Mouse (Mus musculus): ENCODE measurements around the gene Rapgef4. TPM values are rescaled to one million over a fixed set of nuclear protein-coding genes. Genes with fewer than 3 reads are reported as not detected.

The Rapgef4 gene
- total RNA-seq, 1 experiment: 3.4 TPM

DNA sequence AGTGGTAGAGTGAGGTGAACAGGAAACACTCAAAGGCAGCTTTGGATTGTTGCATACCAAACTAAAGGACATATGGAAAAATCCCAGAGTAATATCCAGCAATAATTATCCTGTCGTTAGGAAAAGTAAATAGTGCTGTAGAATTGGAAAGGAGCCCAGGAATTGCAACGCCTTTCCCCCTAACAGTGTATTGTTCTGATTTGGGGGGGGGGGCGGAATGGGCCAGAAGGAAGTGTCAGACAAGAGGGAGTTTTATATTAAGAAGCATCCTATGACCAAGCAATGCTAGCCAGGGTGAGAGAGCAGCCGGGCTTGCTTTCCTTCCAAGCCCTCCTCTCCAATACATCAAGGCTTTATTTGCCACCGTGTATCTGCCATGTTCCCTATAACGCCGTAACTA is 113.4 kb downstream of the Rapgef4 start:
- Histone ChIP-seq H3K4me1 (ENCODE audit: control insufficient read depth in 2 of 2, insufficient read depth in 2 of 2, low read length in 2 of 2, poor library complexity in 1 of 2) (no peaks in the 10 kb centered on the region), H3K9me3 (ENCODE audit: control insufficient read depth, insufficient read depth, low read depth, low read length) (no peaks in the 10 kb centered on the region), H3K27ac (ENCODE audit: insufficient read depth, low read depth, low read length, poor library complexity, severe bottlenecking) (no peak overlapping the region), H3K9ac (ENCODE audit: insufficient read depth, low read depth, low read length, poor library complexity, severe bottlenecking) (no peak overlapping the region), H3K4me3 (ENCODE audit: insufficient read depth in 1 of 2, low read depth in 1 of 2, low read length in 2 of 2, poor library complexity in 1 of 2, severe bottlenecking in 1 of 2) (no peak overlapping the region), H3K36me3 (ENCODE audit: control insufficient read depth, insufficient read depth, low read length, poor library complexity, severe bottlenecking) (no peaks in the 10 kb centered on the region)
- DNase-seq (ENCODE audit: low read depth, low spot score): no peak
- no peak for TF ChIP-seq ZNF384 (IDR thresholded peaks at IDR 0.05; ENCODE audit: low read depth, low read length)
- TF ChIP-seq ZC3H11A (IDR thresholded peaks at IDR 0.05; ENCODE audit: borderline replicate concordance, low read depth, low read length): no peak
- TF ChIP-seq MAFK (IDR thresholded peaks at IDR 0.05; ENCODE audit: insufficient read depth, low read depth, low read length): no peak
- TF ChIP-seq HCFC1 (IDR thresholded peaks at IDR 0.05; ENCODE audit: borderline replicate concordance, insufficient read depth, low read length): no peak
- TF ChIP-seq CHD2 (IDR thresholded peaks at IDR 0.05; ENCODE audit: low read depth, low read length): no peak
- in situ Hi-C loops (cut with MboI; ENCODE audit: low sequenced_read_pairs in 2 of 2, unreplicated experiment in 2 of 2): no loop called here

DNA sequence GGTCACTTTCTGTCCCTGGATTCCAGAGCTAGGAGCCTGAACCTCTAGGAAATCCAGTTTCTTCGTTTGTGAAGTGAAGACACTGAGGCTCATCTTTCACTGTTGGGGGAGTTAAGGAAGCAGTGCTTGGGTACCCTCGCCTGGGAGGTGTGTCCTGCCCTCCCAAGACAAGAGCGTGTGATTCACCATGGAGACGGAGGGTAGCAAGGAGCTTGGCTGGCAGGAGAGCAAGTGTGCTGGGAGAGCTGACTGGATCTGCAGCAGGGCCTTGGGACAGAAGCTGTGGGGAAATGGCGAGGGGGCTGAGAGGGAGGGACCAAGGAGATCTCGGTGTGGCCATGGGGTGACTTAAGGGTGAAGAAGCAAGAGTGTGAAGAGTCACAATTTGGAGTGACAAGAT is 114.0 kb downstream of the Rapgef4 start:
- Histone ChIP-seq H3K9ac (ENCODE audit: insufficient read depth, low read depth, low read length, poor library complexity, severe bottlenecking) (no peak overlapping the region), H3K4me1 (ENCODE audit: control insufficient read depth in 2 of 2, insufficient read depth in 2 of 2, low read length in 2 of 2, poor library complexity in 1 of 2) (no peaks in the 10 kb centered on the region), H3K27ac (ENCODE audit: insufficient read depth, low read depth, low read length, poor library complexity, severe bottlenecking) (no peak overlapping the region), H3K9me3 (ENCODE audit: control insufficient read depth, insufficient read depth, low read depth, low read length) (no peaks in the 10 kb centered on the region), H3K4me3 (ENCODE audit: insufficient read depth in 1 of 2, low read depth in 1 of 2, low read length in 2 of 2, poor library complexity in 1 of 2, severe bottlenecking in 1 of 2) (no peak overlapping the region), H3K36me3 (ENCODE audit: control insufficient read depth, insufficient read depth, low read length, poor library complexity, severe bottlenecking) (no peaks in the 10 kb centered on the region)
- in situ Hi-C loops (cut with MboI; ENCODE audit: low sequenced_read_pairs in 2 of 2, unreplicated experiment in 2 of 2): no loop called here
- no peak for DNase-seq (ENCODE audit: low read depth, low spot score)
- no peak for TF ChIP-seq CHD2 (IDR thresholded peaks at IDR 0.05; ENCODE audit: low read depth, low read length)
- TF ChIP-seq HCFC1 (IDR thresholded peaks at IDR 0.05; ENCODE audit: borderline replicate concordance, insufficient read depth, low read length): no peak
- no peak for TF ChIP-seq ZC3H11A (IDR thresholded peaks at IDR 0.05; ENCODE audit: borderline replicate concordance, low read depth, low read length)
- TF ChIP-seq ZNF384 (IDR thresholded peaks at IDR 0.05; ENCODE audit: low read depth, low read length): no peak
- TF ChIP-seq MAFK (IDR thresholded peaks at IDR 0.05; ENCODE audit: insufficient read depth, low read depth, low read length): no peak

DNA sequence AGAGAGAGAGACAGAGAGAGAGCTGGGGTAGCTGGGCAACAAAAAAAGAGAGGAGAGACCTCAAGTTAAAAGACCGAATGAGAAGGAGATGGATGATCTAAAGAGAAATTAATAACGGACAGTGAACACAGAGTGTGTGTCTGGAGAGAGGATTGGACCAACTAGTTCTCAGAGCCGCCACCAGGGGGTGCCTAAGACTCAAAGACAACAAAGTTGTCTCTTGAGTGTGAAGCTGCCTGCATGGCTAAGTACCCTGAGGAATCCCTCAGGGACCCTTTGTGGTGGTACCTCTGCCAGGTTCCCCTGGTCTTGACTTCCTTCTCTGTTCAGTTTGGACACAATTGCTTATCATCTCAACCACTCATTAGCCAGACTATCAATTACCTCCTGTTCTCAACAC is 115.3 kb downstream of the Rapgef4 start:
- peak; percentile 54 for DNase-seq (ENCODE audit: low read depth, low spot score)
- H3K4me3 ChIP-seq (ENCODE audit: insufficient read depth in 1 of 2, low read depth in 1 of 2, low read length in 2 of 2, poor library complexity in 1 of 2, severe bottlenecking in 1 of 2): no peak overlapping the region
- peak; percentile 73 for TF ChIP-seq ZC3H11A (IDR thresholded peaks at IDR 0.05; ENCODE audit: borderline replicate concordance, low read depth, low read length)
- no peak for TF ChIP-seq HCFC1 (IDR thresholded peaks at IDR 0.05; ENCODE audit: borderline replicate concordance, insufficient read depth, low read length)
- TF ChIP-seq MAFK (IDR thresholded peaks at IDR 0.05; ENCODE audit: insufficient read depth, low read depth, low read length): no peak
- no peak overlapping the region for H3K27ac ChIP-seq (ENCODE audit: insufficient read depth, low read depth, low read length, poor library complexity, severe bottlenecking)
- no peaks in the 10 kb centered on the region for H3K36me3 ChIP-seq (ENCODE audit: control insufficient read depth, insufficient read depth, low read length, poor library complexity, severe bottlenecking)
- H3K9me3 ChIP-seq (ENCODE audit: control insufficient read depth, insufficient read depth, low read depth, low read length): no peaks in the 10 kb centered on the region
- in situ Hi-C loops (cut with MboI; ENCODE audit: low sequenced_read_pairs in 2 of 2, unreplicated experiment in 2 of 2): no loop called here
- H3K9ac ChIP-seq (ENCODE audit: insufficient read depth, low read depth, low read length, poor library complexity, severe bottlenecking): no peak overlapping the region
- H3K4me1 ChIP-seq (ENCODE audit: control insufficient read depth in 2 of 2, insufficient read depth in 2 of 2, low read length in 2 of 2, poor library complexity in 1 of 2): no peaks in the 10 kb centered on the region

DNA sequence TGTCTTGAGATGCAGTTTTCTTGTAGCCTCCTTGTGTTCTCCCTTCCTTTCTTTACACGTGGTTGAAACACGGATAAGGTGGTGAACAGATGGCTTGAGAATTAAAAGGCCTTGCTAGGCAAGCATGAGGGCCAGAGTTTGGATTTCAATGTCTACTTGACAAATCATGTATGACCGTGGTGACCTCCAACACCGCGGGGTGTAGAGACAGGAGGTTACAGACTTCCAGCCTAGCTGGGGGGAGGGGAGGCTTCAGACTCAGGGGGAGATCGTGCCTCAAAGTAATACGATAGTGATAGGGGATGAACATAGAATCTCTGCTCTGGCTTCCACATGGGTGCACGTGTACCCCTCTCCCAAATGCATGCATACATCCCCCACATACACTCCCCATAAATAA is 117.3 kb downstream of the Rapgef4 start:
- Histone ChIP-seq H3K9me3 (ENCODE audit: control insufficient read depth, insufficient read depth, low read depth, low read length) (no peaks in the 10 kb centered on the region), H3K36me3 (ENCODE audit: control insufficient read depth, insufficient read depth, low read length, poor library complexity, severe bottlenecking) (no peaks in the 10 kb centered on the region), H3K4me1 (ENCODE audit: control insufficient read depth in 2 of 2, insufficient read depth in 2 of 2, low read length in 2 of 2, poor library complexity in 1 of 2) (no peaks in the 10 kb centered on the region), H3K9ac (ENCODE audit: insufficient read depth, low read depth, low read length, poor library complexity, severe bottlenecking) (no peak overlapping the region), H3K4me3 (ENCODE audit: insufficient read depth in 1 of 2, low read depth in 1 of 2, low read length in 2 of 2, poor library complexity in 1 of 2, severe bottlenecking in 1 of 2) (no peak overlapping the region), H3K27ac (ENCODE audit: insufficient read depth, low read depth, low read length, poor library complexity, severe bottlenecking) (no peak overlapping the region)
- no peak for TF ChIP-seq ZNF384 (IDR thresholded peaks at IDR 0.05; ENCODE audit: low read depth, low read length)
- TF ChIP-seq MAFK (IDR thresholded peaks at IDR 0.05; ENCODE audit: insufficient read depth, low read depth, low read length): no peak
- in situ Hi-C loops (cut with MboI; ENCODE audit: low sequenced_read_pairs in 2 of 2, unreplicated experiment in 2 of 2): no loop called here
- no peak for DNase-seq (ENCODE audit: low read depth, low spot score)

DNA sequence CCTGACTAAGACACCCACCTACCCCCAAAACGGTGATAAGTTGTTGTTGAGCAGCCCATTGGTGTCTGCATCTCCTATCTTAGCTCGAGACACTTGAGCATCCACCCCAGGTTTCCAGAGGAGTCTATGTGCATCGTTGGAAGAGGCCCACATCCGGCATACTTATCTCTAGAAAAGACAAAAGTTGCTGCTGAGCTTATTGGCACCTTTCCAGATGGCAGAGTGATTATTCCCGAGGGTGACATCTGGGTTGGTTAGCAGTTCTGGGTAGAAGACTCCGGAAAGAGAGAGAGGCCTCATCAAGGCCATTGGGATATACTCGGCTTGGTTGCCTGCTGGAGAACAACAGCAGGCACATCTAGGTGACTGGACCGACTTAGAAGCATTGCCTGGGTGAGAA is 123.6 kb downstream of the Rapgef4 start:
- H3K4me3 ChIP-seq (ENCODE audit: insufficient read depth in 1 of 2, low read depth in 1 of 2, low read length in 2 of 2, poor library complexity in 1 of 2, severe bottlenecking in 1 of 2): no peak overlapping the region
- H3K4me1 ChIP-seq (ENCODE audit: control insufficient read depth in 2 of 2, insufficient read depth in 2 of 2, low read length in 2 of 2, poor library complexity in 1 of 2): no peaks in the 10 kb centered on the region
- no peaks in the 10 kb centered on the region for H3K9me3 ChIP-seq (ENCODE audit: control insufficient read depth, insufficient read depth, low read depth, low read length)
- H3K27ac ChIP-seq (ENCODE audit: insufficient read depth, low read depth, low read length, poor library complexity, severe bottlenecking): no peak overlapping the region
- no peak for DNase-seq (ENCODE audit: low read depth, low spot score)
- TF ChIP-seq ZNF384 (IDR thresholded peaks at IDR 0.05; ENCODE audit: low read depth, low read length) (no peak), ZC3H11A (IDR thresholded peaks at IDR 0.05; ENCODE audit: borderline replicate concordance, low read depth, low read length) (no peak), MAFK (IDR thresholded peaks at IDR 0.05; ENCODE audit: insufficient read depth, low read depth, low read length) (no peak), HCFC1 (IDR thresholded peaks at IDR 0.05; ENCODE audit: borderline replicate concordance, insufficient read depth, low read length) (no peak), CHD2 (IDR thresholded peaks at IDR 0.05; ENCODE audit: low read depth, low read length) (no peak)
- no peaks in the 10 kb centered on the region for H3K36me3 ChIP-seq (ENCODE audit: control insufficient read depth, insufficient read depth, low read length, poor library complexity, severe bottlenecking)
- H3K9ac ChIP-seq (ENCODE audit: insufficient read depth, low read depth, low read length, poor library complexity, severe bottlenecking): no peak overlapping the region
- in situ Hi-C loops (cut with MboI; ENCODE audit: low sequenced_read_pairs in 2 of 2, unreplicated experiment in 2 of 2): no loop called here

All from ES-E14 (cell line).